Mouse (Mus musculus) lung, adult 2 months (tissue): ENCODE data around the gene Foxl1.

Source experiments
- CTCF ChIP-seq: fragments of 200-500 bp; IDR thresholded peaks from 2 replicates; pipeline ENCODE4 v1.5.1; 2011; ENCODE audit warnings: mild to moderate bottlenecking, low read length, control low read depth; ENCODE audit not compliant: insufficient read depth
- POLR2A ChIP-seq: fragments of 200-500 bp; IDR thresholded peaks from 2 replicates; pipeline ENCODE4 v1.6.1; 2011; ENCODE audit warnings: low read depth, mild to moderate bottlenecking, control low read depth, low read length, borderline replicate concordance; ENCODE audit errors: extremely low read depth

DNA sequence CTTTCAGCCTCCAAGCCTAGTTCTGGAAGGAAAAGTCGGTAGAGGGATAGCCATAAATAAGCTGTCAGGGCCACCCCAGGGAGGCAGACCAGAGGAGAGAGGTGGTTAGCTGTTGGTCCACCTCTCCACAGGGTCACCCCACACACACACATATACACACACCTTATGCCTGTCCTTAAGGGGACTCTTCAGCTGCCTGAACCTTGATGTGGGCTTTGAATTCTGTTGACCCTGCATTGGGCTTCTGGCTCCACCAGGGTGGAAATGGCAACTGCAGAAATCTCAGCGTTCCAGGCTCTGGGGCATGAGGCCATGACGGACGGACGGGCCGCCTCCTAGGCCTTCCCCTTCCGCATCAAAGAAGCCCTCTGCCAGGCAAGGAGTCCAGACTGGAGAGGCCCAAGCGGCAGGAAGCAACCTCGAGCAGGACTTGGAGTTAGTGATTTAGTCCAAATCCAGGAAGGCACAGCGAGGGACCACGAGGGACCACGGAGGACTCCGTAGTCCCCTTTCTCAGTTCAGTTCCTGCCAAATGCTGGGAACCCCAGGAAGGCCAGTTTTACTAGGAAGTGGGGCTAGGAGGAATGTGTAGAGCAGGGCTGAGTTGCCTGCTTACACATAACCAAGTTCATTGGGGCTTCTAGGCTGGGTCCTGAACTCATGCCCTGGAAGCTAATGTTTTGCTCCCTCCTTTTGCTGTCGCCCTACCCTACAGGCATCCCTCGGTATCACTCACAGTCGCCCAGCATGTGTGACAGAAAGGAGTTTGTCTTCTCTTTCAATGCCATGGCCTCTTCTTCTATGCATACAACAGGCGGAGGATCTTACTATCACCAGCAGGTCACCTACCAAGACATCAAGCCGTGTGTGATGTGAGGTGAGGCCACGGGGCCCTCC, 41.5 kb upstream of the Foxl1 start:
- TF ChIP-seq CTCF (no peak), POLR2A (peak; percentile 4; the same call in 1 of the 2 replicates)
